Mouse (Mus musculus) testis, adult 2 months (tissue): ENCODE results near the gene Shisa8. TPM values are rescaled to one million over a fixed set of nuclear protein-coding genes. Genes with fewer than 3 reads are reported as not detected.

ENCODE experiments used
- H3K27ac ChIP-seq: fragments of 200-500 bp; 2 replicates; pipeline ENCODE4 v1.5.1; 2012; ENCODE audit warnings: low read depth, low read length; ENCODE audit not compliant: control insufficient read depth, insufficient read depth
- H3K27me3 ChIP-seq: fragments of 200-500 bp; 2 replicates; pipeline ENCODE4 v1.6.1; 2012; ENCODE audit warnings: mild to moderate bottlenecking, low read length, moderate library complexity; ENCODE audit not compliant: control insufficient read depth, insufficient read depth
- H3K36me3 ChIP-seq: fragments of 200-500 bp; 2 replicates; pipeline ENCODE4 v1.6.1; 2012; ENCODE audit warnings: mild to moderate bottlenecking, low read length; ENCODE audit not compliant: control insufficient read depth, insufficient read depth
- H3K4me1 ChIP-seq: fragments of 200-500 bp; 2 replicates; pipeline ENCODE4 v1.6.1; 2012; ENCODE audit warnings: low read length; ENCODE audit not compliant: control insufficient read depth, insufficient read depth
- H3K4me3 ChIP-seq: fragments of 200-500 bp; 2 replicates; pipeline ENCODE4 v1.5.1; 2012; ENCODE audit warnings: low read depth, mild to moderate bottlenecking, low read length, moderate library complexity, mixed read lengths; ENCODE audit not compliant: control insufficient read depth
- CTCF ChIP-seq: fragments of 200-500 bp; IDR thresholded peaks from 2 replicates; pipeline ENCODE4 v1.5.1; 2012; ENCODE audit warnings: low read depth, mild to moderate bottlenecking, inconsistent platforms, low read length, moderate library complexity; ENCODE audit not compliant: control insufficient read depth, insufficient read depth, insufficient replicate concordance
- POLR2A ChIP-seq: fragments of 200-500 bp; IDR thresholded peaks from 2 replicates; pipeline ENCODE4 v1.6.1; 2012; ENCODE audit warnings: low read depth, mild to moderate bottlenecking, inconsistent platforms, low read length, moderate library complexity; ENCODE audit not compliant: control insufficient read depth
- polyA plus RNA-seq: library from polyadenylated mRNA; depleted of rRNA; stranded (reverse); fragments of >200 nt; gene quantifications from 2 replicates; pipeline ENCODE4 v1.2.3, GENCODE M21; 2012

Gene Shisa8
- polyA plus RNA-seq, 1 experiment, result 0.31 TPM

GRCm38 (mm10) chr15:82184183-82184582 is 28.4 kb downstream of the Shisa8 start:
- Histone ChIP-seq H3K27me3 (no peaks in the 10 kb centered on the region), H3K4me1 (no peaks in the 10 kb centered on the region), H3K27ac (no peak overlapping the region), H3K4me3 (no peak overlapping the region), H3K36me3 (no peaks in the 10 kb centered on the region; the same call in 1 of the 2 replicates)
- no peak for TF ChIP-seq CTCF
- TF ChIP-seq POLR2A, result no peak

GRCm38 (mm10) chr15:82183596-82183995 is 29.0 kb downstream of the Shisa8 start:
- H3K27ac ChIP-seq, result no peak overlapping the region
- TF ChIP-seq POLR2A, result no peak

GRCm38 (mm10) chr15:82182311-82182710 is 30.3 kb downstream of the Shisa8 start:
- H3K4me1 ChIP-seq, result no peaks in the 10 kb centered on the region
- no peaks in the 10 kb centered on the region; the same call in 1 of the 2 replicates for H3K36me3 ChIP-seq
- no peak overlapping the region for H3K4me3 ChIP-seq
- H3K27ac ChIP-seq, result no peak overlapping the region
- H3K27me3 ChIP-seq, result no peaks in the 10 kb centered on the region
- peak; percentile 63; the same call in 1 of the 2 replicates for TF ChIP-seq CTCF
- no peak for TF ChIP-seq POLR2A

More at GRCm38 (mm10) chr15:82183596-82183995, 29.0 kb downstream of the Shisa8 start:
- Histone ChIP-seq H3K4me1 (no peaks in the 10 kb centered on the region), H3K4me3 (no peak overlapping the region), H3K27me3 (no peaks in the 10 kb centered on the region), H3K36me3 (no peaks in the 10 kb centered on the region; the same call in 1 of the 2 replicates)

GRCm38 (mm10) chr15:82181131-82181530 is 31.5 kb downstream of the Shisa8 start:
- Histone ChIP-seq H3K4me3 (no peak overlapping the region), H3K27me3 (no peaks in the 10 kb centered on the region), H3K4me1 (no peaks in the 10 kb centered on the region), H3K36me3 (peaks cover 2% of the 10 kb centered on the region), H3K27ac (no peak overlapping the region)
- TF ChIP-seq POLR2A (no peak), CTCF (no peak)

GRCm38 (mm10) chr15:82177743-82178290 is 34.8 kb downstream of the Shisa8 start:
- H3K27ac ChIP-seq, result no peak overlapping the region
- no peak overlapping the region for H3K4me3 ChIP-seq
- H3K4me1 ChIP-seq, result no peaks in the 10 kb centered on the region
- no peaks in the 10 kb centered on the region for H3K27me3 ChIP-seq
- no peak for TF ChIP-seq CTCF
- TF ChIP-seq POLR2A, result no peak
- peaks cover 2% of the 10 kb centered on the region for H3K36me3 ChIP-seq

- Histone ChIP-seq H3K36me3 (peaks cover 2% of the 10 kb centered on the region), H3K4me1 (no peaks in the 10 kb centered on the region), H3K4me3 (no peak overlapping the region), H3K27me3 (no peaks in the 10 kb centered on the region), H3K27ac (no peak overlapping the region)
- TF ChIP-seq CTCF (no peak), POLR2A (no peak)
These were observed 37.5 kb downstream of the Shisa8 start for GRCm38 (mm10) chr15:82175091-82175490.

GRCm38 (mm10) chr15:82172648-82173047 is 40.0 kb downstream of the Shisa8 start:
- H3K36me3 ChIP-seq, result peaks cover 2% of the 10 kb centered on the region
- TF ChIP-seq POLR2A (no peak), CTCF (no peak)
- H3K4me3 ChIP-seq, result no peak overlapping the region
- H3K4me1 ChIP-seq, result no peaks in the 10 kb centered on the region
- no peaks in the 10 kb centered on the region for H3K27me3 ChIP-seq
- no peak overlapping the region for H3K27ac ChIP-seq
